Mouse (Mus musculus): Measurements from ENCODE around the gene Olfr462. TPM values are rescaled to one million over a fixed set of nuclear protein-coding genes. Genes with fewer than 3 reads are reported as not detected.
"Not testable (repeated sequence)": the region's sequence is repeated elsewhere in the genome, so short reads cannot be mapped to it uniquely, and the experiment has no call there.

Olfr462 gene
- polyA plus RNA-seq, 1 experiment = not detected

GRCm38 (mm10) chr11:87871766-87872165, 20.3 kb downstream of the Olfr462 start:
- TF ChIP-seq MYOG (IDR thresholded peaks at IDR 0.05; ENCODE audit: control insufficient read depth in 1 of 3, insufficient read depth in 1 of 3, insufficient read length in 2 of 3, low read depth in 2 of 3) (no peak), TCF3 (IDR thresholded peaks at IDR 0.05; ENCODE audit: insufficient read length, low read depth) (no peak), POLR2AphosphoS2 (IDR thresholded peaks at IDR 0.05; ENCODE audit: insufficient read length, low read depth) (no peak), TCF12 (IDR thresholded peaks at IDR 0.05; ENCODE audit: insufficient read depth, poor library complexity, severe bottlenecking) (no peak), E2F4 (IDR thresholded peaks at IDR 0.05; ENCODE audit: insufficient read depth) (no peak), MYOD1 (IDR thresholded peaks at IDR 0.05; ENCODE audit: control insufficient read depth in 1 of 3, insufficient read length in 2 of 3, low read depth in 2 of 3) (no peak), POLR2A (IDR thresholded peaks at IDR 0.05; ENCODE audit: insufficient read length, low read depth) (no peak), REST (IDR thresholded peaks at IDR 0.05; ENCODE audit: insufficient read depth, insufficient read length) (no peak), MAX (IDR thresholded peaks at IDR 0.05; ENCODE audit: low read depth) (no peak), USF1 (IDR thresholded peaks at IDR 0.05; ENCODE audit: low read depth) (no peak), CEBPB (IDR thresholded peaks at IDR 0.05; ENCODE audit: insufficient read depth, poor library complexity, severe bottlenecking) (no peak), SRF (IDR thresholded peaks at IDR 0.05; ENCODE audit: control insufficient read depth, insufficient read length, low read depth) (no peak)
- Histone ChIP-seq H3K79me2 (ENCODE audit: control insufficient read depth, insufficient read depth) (no peaks in the 10 kb centered on the region), H3K36me3 (ENCODE audit: control insufficient read depth, insufficient read depth) (no peaks in the 10 kb centered on the region), H3K4me3 (no peak overlapping the region), H3K4me2 (ENCODE audit: low read depth) (no peak overlapping the region), H3K27me3 (ENCODE audit: control insufficient read depth, insufficient read depth, insufficient read length) (peaks cover 68% of the 10 kb centered on the region), H3ac (ENCODE audit: control insufficient read depth, insufficient read length) (no peak overlapping the region)

DNA sequence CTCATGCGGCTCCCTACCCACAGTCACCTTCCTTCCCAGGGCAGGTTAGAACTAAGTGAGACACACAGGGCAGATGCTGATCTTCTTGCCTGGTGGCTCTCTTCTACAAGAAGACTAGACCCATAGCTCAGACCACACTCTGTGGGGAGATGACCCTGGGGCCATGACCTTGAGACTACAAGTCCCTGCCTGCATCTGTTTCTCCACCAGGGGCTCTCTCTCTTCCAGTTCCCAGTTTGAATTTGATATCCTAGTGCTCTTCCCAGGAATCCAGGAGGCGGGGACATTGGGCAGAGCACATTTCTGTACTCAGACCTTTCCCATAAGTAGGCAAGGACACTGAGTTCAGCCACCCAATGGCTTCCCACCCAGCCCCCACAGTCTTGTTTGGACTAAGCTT, 22.0 kb downstream of the Olfr462 start:
- TF ChIP-seq USF1 (IDR thresholded peaks at IDR 0.05; ENCODE audit: low read depth) = no peak
- TF ChIP-seq TCF3 (IDR thresholded peaks at IDR 0.05; ENCODE audit: insufficient read length, low read depth) = no peak
- no peak for TF ChIP-seq POLR2AphosphoS2 (IDR thresholded peaks at IDR 0.05; ENCODE audit: insufficient read length, low read depth)
- TF ChIP-seq REST (IDR thresholded peaks at IDR 0.05; ENCODE audit: insufficient read depth, insufficient read length) = no peak
- no peak for TF ChIP-seq MAX (IDR thresholded peaks at IDR 0.05; ENCODE audit: low read depth)
- no peak for TF ChIP-seq POLR2A (IDR thresholded peaks at IDR 0.05; ENCODE audit: insufficient read length, low read depth)
- no peak for TF ChIP-seq SRF (IDR thresholded peaks at IDR 0.05; ENCODE audit: control insufficient read depth, insufficient read length, low read depth)
- no peak for TF ChIP-seq TCF12 (IDR thresholded peaks at IDR 0.05; ENCODE audit: insufficient read depth, poor library complexity, severe bottlenecking)
- TF ChIP-seq MYOG (IDR thresholded peaks at IDR 0.05; ENCODE audit: control insufficient read depth in 1 of 3, insufficient read depth in 1 of 3, insufficient read length in 2 of 3, low read depth in 2 of 3) = no peak
- TF ChIP-seq MYOD1 (IDR thresholded peaks at IDR 0.05; ENCODE audit: control insufficient read depth in 1 of 3, insufficient read length in 2 of 3, low read depth in 2 of 3) = no peak
- TF ChIP-seq CEBPB (IDR thresholded peaks at IDR 0.05; ENCODE audit: insufficient read depth, poor library complexity, severe bottlenecking) = no peak
- no peak for TF ChIP-seq E2F4 (IDR thresholded peaks at IDR 0.05; ENCODE audit: insufficient read depth)
- Histone ChIP-seq H3K79me2 (ENCODE audit: control insufficient read depth, insufficient read depth) (no peaks in the 10 kb centered on the region), H3K27me3 (ENCODE audit: control insufficient read depth, insufficient read depth, insufficient read length) (peaks cover 52% of the 10 kb centered on the region), H3ac (ENCODE audit: control insufficient read depth, insufficient read length) (no peak overlapping the region), H3K4me2 (ENCODE audit: low read depth) (no peak overlapping the region), H3K4me3 (no peak overlapping the region), H3K36me3 (ENCODE audit: control insufficient read depth, insufficient read depth) (no peaks in the 10 kb centered on the region)

DNA sequence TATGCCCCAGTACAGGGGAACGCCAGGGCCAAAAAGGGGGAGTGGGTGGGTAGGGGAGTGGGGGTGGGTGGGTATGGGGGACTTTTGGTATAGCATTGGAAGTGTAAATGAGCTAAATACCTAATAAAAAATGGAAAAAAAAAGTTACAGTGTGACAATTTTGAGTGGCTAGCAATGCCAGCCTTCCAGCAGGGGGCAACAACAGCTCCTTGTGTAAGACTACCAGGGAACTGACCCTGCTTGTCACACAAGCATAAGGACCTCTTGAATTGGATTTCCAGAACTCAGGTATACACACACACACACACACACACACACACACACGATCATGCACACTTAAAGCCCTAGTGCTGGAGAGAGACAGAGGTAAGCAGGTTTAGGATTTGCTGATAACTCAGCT, 25.2 kb downstream of the Olfr462 start:
- not testable (repeated sequence) for H3K4me2 ChIP-seq (ENCODE audit: low read depth); H3K79me2 ChIP-seq (ENCODE audit: control insufficient read depth, insufficient read depth); H3K36me3 ChIP-seq (ENCODE audit: control insufficient read depth, insufficient read depth); H3K4me3 ChIP-seq; H3ac ChIP-seq (ENCODE audit: control insufficient read depth, insufficient read length)
- H3K27me3 ChIP-seq (ENCODE audit: control insufficient read depth, insufficient read depth, insufficient read length) = peaks cover 25% of the 10 kb centered on the region

DNA sequence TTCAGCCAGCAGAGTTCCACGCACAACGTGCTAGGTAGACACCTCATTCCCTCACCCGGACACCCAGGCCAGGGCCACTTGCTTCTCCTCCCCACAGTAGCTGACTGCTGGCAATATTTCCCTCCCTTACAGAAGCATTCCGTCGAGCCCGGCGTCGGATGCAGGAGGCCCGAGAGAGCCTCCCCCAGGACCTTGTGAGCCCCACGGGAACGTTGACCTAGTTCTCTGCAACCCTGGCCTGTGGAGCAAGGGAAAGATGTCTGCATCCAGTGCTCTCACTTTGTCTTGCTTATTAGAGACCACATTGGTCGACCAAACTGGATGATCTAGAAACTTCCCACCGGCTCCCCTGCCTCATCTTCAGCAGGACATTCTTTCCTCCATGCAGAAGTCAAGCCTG, 29.3 kb downstream of the Olfr462 start:
- TF ChIP-seq SRF (IDR thresholded peaks at IDR 0.05; ENCODE audit: control insufficient read depth, insufficient read length, low read depth) = no peak
- TF ChIP-seq E2F4 (IDR thresholded peaks at IDR 0.05; ENCODE audit: insufficient read depth) = no peak
- no peak for TF ChIP-seq POLR2AphosphoS2 (IDR thresholded peaks at IDR 0.05; ENCODE audit: insufficient read length, low read depth)
- no peak for TF ChIP-seq MAX (IDR thresholded peaks at IDR 0.05; ENCODE audit: low read depth)
- TF ChIP-seq TCF3 (IDR thresholded peaks at IDR 0.05; ENCODE audit: insufficient read length, low read depth) = no peak
- no peak for TF ChIP-seq USF1 (IDR thresholded peaks at IDR 0.05; ENCODE audit: low read depth)
- TF ChIP-seq MYOD1 (IDR thresholded peaks at IDR 0.05; ENCODE audit: control insufficient read depth in 1 of 3, insufficient read length in 2 of 3, low read depth in 2 of 3) = no peak
- TF ChIP-seq CEBPB (IDR thresholded peaks at IDR 0.05; ENCODE audit: insufficient read depth, poor library complexity, severe bottlenecking) = no peak
- no peak for TF ChIP-seq TCF12 (IDR thresholded peaks at IDR 0.05; ENCODE audit: insufficient read depth, poor library complexity, severe bottlenecking)
- no peak for TF ChIP-seq REST (IDR thresholded peaks at IDR 0.05; ENCODE audit: insufficient read depth, insufficient read length)
- TF ChIP-seq POLR2A (IDR thresholded peaks at IDR 0.05; ENCODE audit: insufficient read length, low read depth) = no peak
- TF ChIP-seq MYOG (IDR thresholded peaks at IDR 0.05; ENCODE audit: control insufficient read depth in 1 of 3, insufficient read depth in 1 of 3, insufficient read length in 2 of 3, low read depth in 2 of 3) = no peak
- Histone ChIP-seq H3K4me2 (ENCODE audit: low read depth) (no peak overlapping the region), H3ac (ENCODE audit: control insufficient read depth, insufficient read length) (no peak overlapping the region), H3K4me3 (no peak overlapping the region), H3K36me3 (ENCODE audit: control insufficient read depth, insufficient read depth) (no peaks in the 10 kb centered on the region), H3K27me3 (ENCODE audit: control insufficient read depth, insufficient read depth, insufficient read length) (peaks cover 2% of the 10 kb centered on the region), H3K79me2 (ENCODE audit: control insufficient read depth, insufficient read depth) (no peaks in the 10 kb centered on the region)

GRCm38 (mm10) chr11:87860426-87860825, 31.6 kb downstream of the Olfr462 start:
- Histone ChIP-seq H3K4me3 (no peak overlapping the region), H3K79me2 (ENCODE audit: control insufficient read depth, insufficient read depth) (no peaks in the 10 kb centered on the region), H3K4me2 (ENCODE audit: low read depth) (no peak overlapping the region), H3K36me3 (ENCODE audit: control insufficient read depth, insufficient read depth) (no peaks in the 10 kb centered on the region), H3K27me3 (ENCODE audit: control insufficient read depth, insufficient read depth, insufficient read length) (no peaks in the 10 kb centered on the region), H3ac (ENCODE audit: control insufficient read depth, insufficient read length) (no peak overlapping the region)
- TF ChIP-seq TCF12 (IDR thresholded peaks at IDR 0.05; ENCODE audit: insufficient read depth, poor library complexity, severe bottlenecking) = no peak
- no peak for TF ChIP-seq MAX (IDR thresholded peaks at IDR 0.05; ENCODE audit: low read depth)
- no peak for TF ChIP-seq TCF3 (IDR thresholded peaks at IDR 0.05; ENCODE audit: insufficient read length, low read depth)
- no peak for TF ChIP-seq POLR2A (IDR thresholded peaks at IDR 0.05; ENCODE audit: insufficient read length, low read depth)
- no peak for TF ChIP-seq SRF (IDR thresholded peaks at IDR 0.05; ENCODE audit: control insufficient read depth, insufficient read length, low read depth)
- TF ChIP-seq USF1 (IDR thresholded peaks at IDR 0.05; ENCODE audit: low read depth) = no peak
- no peak for TF ChIP-seq MYOG (IDR thresholded peaks at IDR 0.05; ENCODE audit: control insufficient read depth in 1 of 3, insufficient read depth in 1 of 3, insufficient read length in 2 of 3, low read depth in 2 of 3)
- no peak for TF ChIP-seq POLR2AphosphoS2 (IDR thresholded peaks at IDR 0.05; ENCODE audit: insufficient read length, low read depth)
- no peak for TF ChIP-seq REST (IDR thresholded peaks at IDR 0.05; ENCODE audit: insufficient read depth, insufficient read length)
- TF ChIP-seq E2F4 (IDR thresholded peaks at IDR 0.05; ENCODE audit: insufficient read depth) = no peak
- TF ChIP-seq MYOD1 (IDR thresholded peaks at IDR 0.05; ENCODE audit: control insufficient read depth in 1 of 3, insufficient read length in 2 of 3, low read depth in 2 of 3) = no peak
- no peak for TF ChIP-seq CEBPB (IDR thresholded peaks at IDR 0.05; ENCODE audit: insufficient read depth, poor library complexity, severe bottlenecking)
